Mouse (Mus musculus): ENCODE measurements at regions not wholly inside any gene's neighbourhood (a gene's known extent, or its start where the extent isn't known, plus 50 kb on each side); places are given as distances from the start of the nearest gene placed in this dataset.
A peak's percentile ranks its signal among the peaks of the same experiment; 100 is the strongest.

GRCm38 (mm10) chr11:89247991-89248390 is 54.1 kb downstream of the Nog start:
- DNase-seq (ENCODE audit: low spot score in 2 of 2): no peak

DNA sequence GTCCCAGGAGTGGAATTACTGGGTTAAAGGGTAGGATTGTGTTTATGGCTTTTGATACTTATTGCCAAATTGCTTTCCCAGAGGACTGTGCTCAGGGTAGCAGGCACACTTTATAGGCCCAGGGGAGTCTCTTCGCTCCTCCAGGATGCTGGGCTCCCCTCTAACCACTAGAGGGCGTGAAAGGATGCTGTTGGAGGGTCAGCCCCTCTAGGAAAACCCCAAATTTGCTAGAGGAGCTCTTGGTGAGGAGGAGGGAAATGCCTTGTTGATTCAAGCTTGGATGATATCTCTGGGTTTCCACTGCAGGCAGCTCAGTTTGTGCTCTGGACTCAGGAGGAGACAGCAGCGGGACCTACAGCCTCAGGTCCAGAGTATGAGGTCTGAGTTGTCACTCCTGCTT is 58.8 kb downstream of the Nog start:
- DNase-seq (ENCODE audit: low spot score in 2 of 2): peak in 1 of 2 experiments; percentile 19

- DNase-seq (ENCODE audit: low spot score in 2 of 2): no peak
Observed at GRCm38 (mm10) chr11:89242130-89242529, 60.0 kb downstream of the Nog start.

DNA sequence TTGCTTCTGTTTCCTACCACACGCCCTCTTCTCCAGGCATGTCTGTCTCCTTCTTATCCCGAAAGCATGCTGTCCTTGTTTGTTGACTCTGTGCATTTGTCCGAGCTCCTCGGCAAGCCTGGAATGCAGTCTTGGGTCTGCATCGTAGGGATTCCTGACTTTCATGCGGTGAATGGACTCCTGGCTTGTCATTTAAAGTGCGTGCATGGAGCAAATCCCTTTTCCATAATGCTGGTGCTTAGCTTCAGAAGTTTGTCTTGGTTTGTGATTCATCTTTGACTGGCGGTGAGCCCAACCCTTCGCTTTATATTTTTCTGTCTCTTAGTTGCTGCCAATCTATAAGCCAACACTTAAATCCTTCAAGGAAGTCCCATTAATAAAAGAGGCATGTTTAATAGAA is 62.2 kb downstream of the Nog start:
- DNase-seq (ENCODE audit: low spot score in 2 of 2): peak in 1 of 2 experiments; percentile 4

- no peak for DNase-seq (ENCODE audit: low spot score in 2 of 2)
Observed at GRCm38 (mm10) chr11:89236904-89237303, 65.2 kb downstream of the Nog start.

GRCm38 (mm10) chr11:89232884-89233480 is 69.2 kb downstream of the Nog start:
- DNase-seq (ENCODE audit: low spot score in 2 of 2): no peak

DNA sequence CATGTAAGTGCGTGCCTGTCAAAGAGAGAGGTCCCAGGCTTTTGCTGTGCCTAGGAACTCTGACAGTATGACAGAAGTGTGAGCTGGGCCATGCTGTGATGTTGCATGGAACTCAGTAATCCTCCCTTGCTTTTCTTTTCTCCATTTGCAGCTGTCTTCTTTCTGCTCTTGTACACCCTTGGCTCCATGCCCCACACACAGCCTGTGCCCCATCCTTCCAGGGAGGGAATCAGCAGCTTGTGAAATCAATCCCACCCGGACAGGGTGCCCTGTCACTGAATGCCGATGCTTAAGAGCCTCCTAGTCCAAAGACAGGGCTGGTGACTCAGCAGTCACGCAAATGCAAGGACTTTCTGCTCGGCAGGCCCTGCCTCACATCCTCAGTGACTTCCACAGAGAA is 72.4 kb downstream of the Nog start:
- no peak for DNase-seq (ENCODE audit: low spot score in 2 of 2)

DNA sequence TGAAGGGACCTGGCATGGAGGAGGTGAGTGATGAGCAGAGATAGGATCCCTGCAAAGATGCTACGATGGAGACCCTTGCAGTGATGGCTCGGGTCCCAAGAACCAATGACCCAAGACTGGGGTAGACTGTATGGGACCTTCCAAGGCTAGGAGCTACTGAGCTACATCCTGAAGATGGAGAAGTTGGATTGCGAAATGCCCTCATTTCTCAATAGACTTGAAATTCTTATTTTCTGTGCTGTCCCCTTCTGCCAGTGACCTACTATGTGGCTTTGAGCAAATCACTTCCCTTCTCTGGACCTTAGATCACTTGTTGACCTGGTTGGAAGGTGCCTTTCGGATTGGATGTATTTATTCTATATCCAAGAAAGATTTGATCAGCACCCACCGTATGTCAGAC is 88.9 kb downstream of the Nog start:
- no peak for DNase-seq (ENCODE audit: low spot score in 2 of 2)

DNA sequence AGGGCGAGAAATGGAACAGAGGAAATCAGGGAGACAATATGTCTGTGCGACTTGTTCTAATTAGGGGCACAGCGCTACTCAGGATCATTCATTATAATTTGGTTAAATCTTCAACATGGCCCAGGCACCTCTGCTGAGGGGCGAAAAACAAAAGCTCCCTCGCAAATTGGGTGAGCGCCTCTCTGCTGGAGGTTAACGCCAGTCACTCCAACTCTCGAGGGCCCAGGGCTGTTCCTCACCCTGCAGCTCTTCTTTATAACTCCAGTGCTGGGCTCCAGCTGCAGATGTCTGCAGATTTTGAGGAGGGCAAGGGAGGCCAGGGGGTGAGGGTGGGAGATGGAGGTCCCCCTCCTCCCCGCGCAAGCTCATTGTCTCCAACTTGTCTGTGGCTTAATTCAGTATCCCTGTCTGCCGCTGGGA is 92.6 kb downstream of the Nog start:
- no peak for DNase-seq (ENCODE audit: low spot score in 2 of 2)

- DNase-seq (ENCODE audit: low spot score in 2 of 2): no peak
Observed at GRCm38 (mm10) chr11:89209072-89209471, 93.1 kb downstream of the Nog start.

DNA sequence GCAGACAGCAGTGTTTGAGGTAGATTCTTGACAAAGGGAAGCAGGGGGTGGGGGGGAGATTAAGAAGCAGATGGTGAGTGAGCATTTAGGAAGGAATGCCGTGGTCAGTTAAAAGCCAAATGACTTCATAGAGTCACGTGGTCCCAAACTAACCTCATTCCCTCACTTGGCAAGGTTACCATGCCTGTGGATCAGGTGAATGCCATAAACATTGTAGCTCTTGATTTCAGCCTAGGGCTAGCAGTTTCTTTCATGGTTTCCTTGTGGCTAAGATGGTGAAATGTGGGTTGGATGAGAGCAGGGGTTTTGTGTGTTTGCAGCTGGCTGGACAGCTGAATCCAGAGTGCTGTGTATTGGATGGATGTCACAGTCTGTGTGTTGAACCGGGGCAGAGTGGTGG is 95.3 kb downstream of the Nog start:
- DNase-seq (ENCODE audit: low spot score in 2 of 2): no peak

GRCm38 (mm10) chr11:89204948-89205545 is 97.1 kb downstream of the Nog start:
- DNase-seq (ENCODE audit: low spot score in 2 of 2): no peak

DNA sequence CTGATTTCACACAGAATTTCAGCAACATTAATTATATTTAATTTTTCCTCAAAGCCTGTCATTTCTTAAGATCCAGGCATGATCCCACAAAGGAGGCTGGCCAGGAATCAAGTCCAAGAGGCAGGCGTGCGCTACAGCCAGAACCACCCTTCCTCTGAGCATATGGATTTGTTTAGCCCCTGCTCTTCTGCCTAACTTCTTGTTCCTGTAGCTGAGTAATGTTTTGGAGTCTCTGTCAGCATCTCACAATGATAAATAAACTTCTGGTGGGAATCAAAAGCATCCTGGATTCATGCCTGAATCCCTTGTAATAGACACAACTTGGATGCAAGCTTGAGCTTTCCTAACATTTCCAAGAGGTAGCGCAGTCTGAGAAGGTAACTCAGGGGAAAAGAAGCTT is 101.7 kb downstream of the Nog start:
- DNase-seq (ENCODE audit: low spot score in 2 of 2): no peak

DNA sequence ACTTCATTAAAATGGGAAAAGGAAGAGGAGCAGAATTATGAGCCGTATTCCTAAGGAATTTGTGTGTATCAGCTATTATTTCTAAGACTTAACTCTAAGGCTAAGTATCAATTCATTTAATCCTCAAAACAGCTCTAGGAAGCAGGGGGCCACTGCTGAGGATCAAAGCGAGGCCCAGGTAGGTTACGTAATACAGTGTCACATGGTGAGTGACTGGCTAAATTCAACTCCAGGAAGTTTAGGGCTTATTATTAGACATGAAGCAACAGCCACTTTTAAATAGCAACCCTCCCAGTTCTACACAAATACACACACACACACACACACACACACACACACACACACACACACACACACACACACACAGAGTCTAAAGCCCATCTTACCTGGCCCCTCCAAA is 109.3 kb downstream of the Nog start:
- DNase-seq (ENCODE audit: low spot score in 2 of 2): no peak

GRCm38 (mm10) chr11:89186911-89187621 is 113.4 kb downstream of the Gm525 start:
- DNase-seq (ENCODE audit: low spot score in 2 of 2): peak; percentile 36 to 58

GRCm38 (mm10) chr11:89185862-89186261 is 112.2 kb downstream of the Gm525 start:
- no peak for DNase-seq (ENCODE audit: low spot score in 2 of 2)

DNA sequence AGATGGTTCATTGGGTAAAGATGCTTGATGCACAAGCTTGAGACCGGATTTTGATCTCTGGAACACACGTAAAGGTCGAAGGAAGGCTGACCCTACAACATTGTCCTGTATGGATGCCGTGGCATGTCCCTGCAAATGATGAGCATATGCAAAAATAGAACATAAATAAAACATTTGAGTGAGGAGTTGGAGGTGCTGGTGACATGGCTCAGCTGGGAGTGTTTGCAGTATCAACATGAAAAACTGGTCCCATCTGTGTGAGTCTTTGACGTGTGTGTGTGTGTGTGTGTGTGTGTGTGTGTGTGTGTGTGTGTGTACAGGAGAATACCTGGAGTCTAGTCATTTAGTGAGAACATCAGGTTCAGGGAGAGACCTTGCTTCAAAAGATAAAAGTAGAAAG is 107.8 kb downstream of the Gm525 start:
- DNase-seq (ENCODE audit: low spot score in 2 of 2): no peak

- no peak for DNase-seq (ENCODE audit: low spot score in 2 of 2)
Observed at GRCm38 (mm10) chr11:89178436-89178835, 104.8 kb downstream of the Gm525 start.

DNA sequence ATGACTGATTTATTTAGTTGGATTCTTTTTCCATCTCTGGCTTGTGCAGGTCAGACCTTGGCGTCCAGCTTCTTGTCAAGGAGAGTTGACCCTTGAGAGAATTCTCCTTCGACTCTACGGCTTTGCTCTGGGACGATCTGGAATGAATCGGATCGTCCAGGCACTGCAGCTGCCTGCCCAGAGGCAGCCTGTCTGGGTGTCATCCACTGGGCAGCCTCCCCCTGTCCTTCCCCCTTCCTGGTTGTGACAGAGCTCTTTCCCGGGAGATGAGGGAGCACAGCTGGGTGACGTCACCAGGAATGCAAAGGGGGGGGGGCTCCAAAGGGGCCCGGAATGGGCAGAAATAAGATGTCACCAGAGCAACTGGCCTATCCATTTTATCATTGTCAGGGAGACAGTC is 101.9 kb downstream of the Gm525 start:
- no peak for DNase-seq (ENCODE audit: low spot score in 2 of 2)

GRCm38 (mm10) chr11:89174967-89175366 is 101.3 kb downstream of the Gm525 start:
- DNase-seq (ENCODE audit: low spot score in 2 of 2): no peak

GRCm38 (mm10) chr11:89165278-89165677 is 91.6 kb downstream of the Gm525 start:
- DNase-seq (ENCODE audit: low spot score in 2 of 2): peak; percentile 84 to 93

DNA sequence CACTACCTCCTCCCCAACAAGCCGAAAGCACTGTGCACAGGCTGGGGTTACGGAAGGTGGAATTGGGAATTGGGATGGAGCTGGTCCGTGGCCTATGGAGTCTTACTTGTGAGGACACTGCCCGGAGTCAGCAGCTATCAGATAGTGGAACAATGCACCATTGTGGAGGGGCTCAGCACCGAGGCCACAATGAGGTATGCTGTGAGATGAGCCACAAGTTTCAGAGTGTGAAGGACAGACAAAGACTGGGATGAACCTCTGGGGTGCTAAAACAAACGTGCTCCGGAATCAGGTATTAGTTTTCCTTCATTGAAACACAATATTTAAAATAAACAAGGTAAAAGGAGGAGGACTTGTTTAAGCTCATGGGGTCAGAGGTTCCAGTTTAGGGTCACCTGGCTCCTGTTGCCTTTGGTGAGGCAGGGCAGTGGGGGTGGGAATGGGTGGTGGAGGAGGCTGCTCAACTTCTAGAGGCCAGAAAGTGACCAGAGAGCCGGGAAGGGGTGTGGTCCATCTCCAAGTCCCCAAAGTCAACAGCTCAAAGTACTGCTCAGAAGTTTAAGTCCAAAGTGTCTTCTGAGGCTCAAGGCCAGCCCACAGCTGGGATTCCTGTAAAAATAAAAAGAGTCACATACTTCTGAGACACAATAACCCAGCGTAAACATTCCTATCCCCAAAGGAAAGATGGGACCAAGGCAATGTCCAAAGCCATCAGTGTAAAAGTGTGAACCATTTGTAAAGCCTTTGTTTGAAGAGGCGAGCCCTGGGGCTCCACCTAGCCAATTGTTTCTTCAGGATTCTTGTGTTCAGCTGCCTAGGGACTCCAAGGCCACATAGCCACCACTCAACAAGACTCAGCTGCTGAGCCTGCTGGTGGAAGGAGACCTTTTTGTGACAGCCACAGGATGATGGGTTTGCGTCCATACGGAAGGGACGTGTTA is 80.1 kb downstream of the Gm525 start:
- DNase-seq (ENCODE audit: low spot score in 2 of 2): no peak

All from left cerebral cortex, adult 18-20 months (tissue).